10 mouse cellular contexts compared by ENCODE assay signal in genomic region chr5:37826706-37827625, GRCm38 (mm10). TPM values are rescaled to one million over a fixed set of nuclear protein-coding genes. Genes with fewer than 3 reads are reported as not detected.
DNase-seq lines count a peak whose midpoint lies in the region; ATAC-seq and TF ChIP-seq lines count a peak whose summit lies in the region.
"Had no signal": no experiment of that assay in that cellular context is flagged by ENCODE, and none has a peak within 500 bp of the region (broad histone marks: within the 10 kb centered on the region; RNA-seq: fewer than 3 reads in every experiment).

No protein-coding gene starts in this region.

- peaks cover 53% of the 10 kb centered on the region for H3K27me3 ChIP-seq in ES-Bruce4 (ENCODE audit: control insufficient read depth, insufficient read depth, low read length, poor library complexity, severe bottlenecking)
- peaks cover 94% of the 10 kb centered on the region for H3K27me3 ChIP-seq in limb, embryonic 15.5 days

- no peaks in the 10 kb centered on the region for H3K36me3 ChIP-seq in ES-Bruce4 (ENCODE audit: control insufficient read depth, insufficient read depth, low read length, poor library complexity, severe bottlenecking)
- H3K36me3 ChIP-seq in limb, embryonic 15.5 days, result no peaks in the 10 kb centered on the region

- no peak overlapping the region for H3K27ac ChIP-seq in ES-Bruce4 (ENCODE audit: insufficient read depth, low read length)
- H3K27ac ChIP-seq in limb, embryonic 15.5 days, result peak overlapping the region; percentile 72

- no peak for TF ChIP-seq CTCF in ES-Bruce4 (IDR thresholded peaks at IDR 0.05; ENCODE audit: low read depth, low read length)

- 0 out of 2 replicates have a peak, but pooled peaks have one; percentile 16 for TF ChIP-seq EP300 in ES-Bruce4 (IDR thresholded peaks at IDR 0.05; ENCODE audit: insufficient read depth, low read depth, low read length)

- TF ChIP-seq POLR2A in ES-Bruce4 (IDR thresholded peaks at IDR 0.05; ENCODE audit: insufficient read depth, low read length), result no peak

- peak overlapping the region; percentile 39 for H3K4me2 ChIP-seq in limb, embryonic 15.5 days

- no peaks in the 10 kb centered on the region for H3K4me1 ChIP-seq in ES-Bruce4 (ENCODE audit: control insufficient read depth, insufficient read depth, low read length)
- peaks cover 48% of the 10 kb centered on the region for H3K4me1 ChIP-seq in limb, embryonic 15.5 days

- 1% methylated on average over 59 of the region's 59 CpGs for WGBS in limb, embryonic 15.5 days

- H3K9me3 ChIP-seq in ES-Bruce4 (replicated peaks; ENCODE audit: control insufficient read depth, insufficient read depth, low read length, poor library complexity, severe bottlenecking), result no peaks in the 10 kb centered on the region
- H3K9me3 ChIP-seq in limb, embryonic 15.5 days, result no peaks in the 10 kb centered on the region

- no peak for ATAC-seq in limb, embryonic 15.5 days (ENCODE audit: insufficient number of reproducible peaks, low FRiP score, low TSS enrichment, low read depth)
- no peak for ATAC-seq in granulocyte monocyte progenitor cell, adult 5-6 weeks (replicated peaks; ENCODE audit: poor library complexity, severe bottlenecking)

- DNase-seq in R1 (ENCODE audit: low read depth, low spot score), result peak; percentile 51
- peak; percentile 71 for DNase-seq in forelimb bud, embryonic 11.5 days (ENCODE audit: low read depth, low spot score)
- no peak for DNase-seq in thymus, adult 18-20 months
- no peak for DNase-seq in left cerebral cortex, adult 18-20 months (ENCODE audit: low spot score in 2 of 2)
- DNase-seq in layer of hippocampus, postnatal 10 days (ENCODE audit: low spot score in 2 of 2), result no peak
- DNase-seq: cerebellum, postnatal 36 days; kidney, adult 9 months had no signal

- H3K9ac ChIP-seq in ES-Bruce4 (ENCODE audit: low read depth, poor library complexity, severe bottlenecking), result no peak overlapping the region
- H3K9ac ChIP-seq in limb, embryonic 15.5 days, result peak overlapping the region; percentile 20; the same call in 1 of the 2 replicates

- peak overlapping the region; percentile 18 for H3K4me3 ChIP-seq in ES-Bruce4 (ENCODE audit: low read depth, low read length)
- peak overlapping the region; percentile 57 for H3K4me3 ChIP-seq in limb, embryonic 15.5 days

RNA-seq across cellular contexts. Expression of gene Msx1, which starts 2.6 kb away (rescaled TPM):
- polyA plus RNA-seq in ES-Bruce4 (2011; ENCODE audit: insufficient read depth, insufficient read length, low read depth, missing spikeins), result 0.68 and 0.72 TPM in 2 replicates
- polyA plus RNA-seq in limb, embryonic 15.5 days (2015; fragmentation: Nextera tagmentation; extraction: Ambion mirVana), result 137 and 155 TPM in 2 replicates
- total RNA-seq in left cerebral cortex, adult 18-20 months (2021), result 1 to 10 TPM; 4.5 to 4.9 TPM
- 1 to 10 TPM; 7.4 to 8.5 TPM for total RNA-seq in layer of hippocampus, postnatal 10 days (2021)
- total RNA-seq in granulocyte monocyte progenitor cell, adult 5-6 weeks (2014; fragmentation: Nextera tagmentation), result not detected in 2 replicates
- total RNA-seq in granulocyte monocyte progenitor cell, adult 5-6 weeks (2017), result not detected in 2 replicates

Comparison
In these comparisons a context has a peak if more than half of its experiments do, and no peak if none do; other contexts are left out.
1. DNase-seq: peak in R1 (single experiment) and forelimb bud, embryonic 11.5 days (single experiment); none in thymus, adult 18-20 months (0 of 2), left cerebral cortex, adult 18-20 months (0 of 2) and layer of hippocampus, postnatal 10 days (0 of 2).
2. RNA of gene Msx1, which starts 2.6 kb away (total RNA-seq): 7.4 to 8.5 TPM in layer of hippocampus, postnatal 10 days and 4.5 to 4.9 TPM in left cerebral cortex, adult 18-20 months; not detected in granulocyte monocyte progenitor cell, adult 5-6 weeks; every median in the first group is over 4 times any median in the second.